Mouse (Mus musculus) G1E (cell line): ENCODE results near the gene Kynu.

Source experiments
- CTCF ChIP-seq: IDR thresholded peaks from 2 replicates; pipeline ENCODE4 v1.5.1; 2012; ENCODE audit warnings: low read depth, low read length, inconsistent platforms, mixed read lengths
- GATA1 ChIP-seq: IDR thresholded peaks from 2 replicates; pipeline ENCODE4 v1.6.1; 2012; ENCODE audit warnings: borderline replicate concordance, low read length, inconsistent platforms, mixed read lengths

DNA sequence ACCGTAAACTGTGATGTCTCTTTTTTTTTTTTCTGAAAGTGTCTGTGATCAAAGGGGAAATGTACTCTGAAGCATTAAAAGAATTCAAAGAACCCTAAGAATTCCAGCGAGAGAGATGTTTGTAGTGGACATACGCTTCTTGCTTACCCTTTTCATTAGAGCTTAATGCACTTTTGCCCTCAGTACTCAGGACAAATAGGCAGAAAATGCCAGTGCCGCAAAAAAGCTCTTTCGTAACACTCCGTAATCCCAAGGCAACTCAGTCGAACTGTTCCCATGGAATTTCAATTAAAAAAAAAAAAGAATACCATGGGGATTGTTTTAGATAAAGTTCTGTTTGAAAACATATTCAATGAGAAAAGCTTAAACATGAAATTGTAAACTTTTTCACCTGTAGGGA, 41.3 kb upstream of the Kynu start:
- TF ChIP-seq CTCF, result no peak
- no peak for TF ChIP-seq GATA1
